Mouse (Mus musculus) CD8-positive naive resting alpha-beta T cell, adult 2 months (primary cell): Measurements from ENCODE around the gene Bcas3.

ENCODE experiments used
- DNase-seq, 2 experiments: peaks; one replicate each; pipeline ENCODE4 v3.0.0; 2022; ENCODE audit warnings: low read depth in 2 of 2, low spot score in 2 of 2

The Bcas3 gene

DNA sequence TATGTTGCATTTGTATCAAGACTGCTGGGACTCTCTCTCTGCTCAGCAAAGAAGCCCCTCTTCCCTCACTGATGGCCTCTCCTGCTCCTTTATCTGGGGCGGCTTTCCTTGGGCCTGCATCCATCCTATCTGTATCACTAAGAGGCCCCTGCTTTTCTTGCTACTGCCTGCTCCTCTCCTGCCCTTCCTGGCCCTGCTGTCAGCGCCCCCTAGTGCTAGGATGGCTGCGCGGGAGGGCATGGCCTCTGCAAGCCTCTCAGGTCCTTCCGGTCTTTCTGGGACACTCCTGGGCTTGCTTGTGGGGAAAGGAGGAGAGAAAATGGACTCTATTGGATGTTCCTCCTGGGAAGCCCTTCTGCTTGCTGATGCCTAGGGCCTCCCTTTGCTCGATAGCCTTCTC is 470.2 kb downstream of the Bcas3 start:
- DNase-seq: peak; percentile 20 to 29

DNA sequence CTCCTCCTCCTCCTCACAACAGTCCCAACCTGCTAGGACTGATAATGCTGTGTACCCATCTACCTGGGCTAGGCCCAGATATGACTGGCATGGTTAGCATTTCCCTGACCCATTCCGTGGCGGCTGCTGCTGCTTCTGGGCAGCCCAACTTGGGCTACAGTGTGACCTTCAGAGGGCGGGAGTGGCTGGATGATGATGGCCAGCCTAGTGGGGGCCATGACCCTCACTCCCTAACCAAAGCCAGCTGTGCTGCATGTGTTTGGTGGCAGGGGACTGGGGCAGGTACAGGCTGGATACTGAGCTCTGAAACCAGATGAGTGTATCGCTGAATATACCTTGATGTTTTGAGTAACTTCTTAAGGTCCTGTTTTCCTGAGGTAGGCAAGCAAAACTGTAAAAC is 470.8 kb downstream of the Bcas3 start:
- no peak for DNase-seq

DNA sequence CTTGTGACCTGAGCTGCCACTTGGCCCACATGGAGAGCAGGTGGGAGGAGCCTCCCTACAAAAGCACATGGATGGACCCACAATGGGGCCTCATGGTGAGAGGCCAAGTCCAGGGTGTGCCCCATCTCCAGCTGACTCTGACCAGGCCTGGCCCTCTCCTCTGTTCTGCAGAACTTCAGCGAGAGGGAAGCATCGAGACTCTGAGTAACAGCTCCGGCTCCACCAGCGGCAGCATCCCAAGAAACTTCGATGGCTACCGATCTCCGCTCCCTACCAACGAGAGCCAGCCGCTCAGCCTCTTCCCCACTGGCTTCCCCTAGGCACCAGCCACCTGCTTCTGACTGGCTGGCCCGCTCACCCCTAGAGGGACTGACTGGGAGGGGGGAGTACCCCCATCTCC is 472.1 kb downstream of the Bcas3 start:
- no peak for DNase-seq

DNA sequence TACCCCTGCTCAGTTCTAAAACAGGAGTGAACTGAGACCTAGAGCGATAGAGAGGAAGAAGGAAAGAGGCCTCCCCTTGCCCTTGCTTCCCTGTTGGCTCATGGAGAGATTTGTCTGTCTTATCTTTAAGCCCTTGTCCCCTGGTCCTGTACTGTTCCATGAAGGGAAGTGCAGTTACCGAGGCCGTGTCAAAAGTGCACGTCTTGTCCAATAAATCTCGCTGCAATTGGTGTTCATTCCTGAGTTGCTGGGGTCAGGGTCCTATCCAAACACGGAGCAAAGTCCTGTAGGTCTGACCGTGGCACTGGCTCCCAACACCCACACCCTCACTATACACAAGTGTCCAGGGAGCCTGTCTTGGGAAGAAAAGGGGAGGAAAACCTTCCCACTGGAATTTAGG is 472.9 kb downstream of the Bcas3 start:
- DNase-seq: no peak

DNA sequence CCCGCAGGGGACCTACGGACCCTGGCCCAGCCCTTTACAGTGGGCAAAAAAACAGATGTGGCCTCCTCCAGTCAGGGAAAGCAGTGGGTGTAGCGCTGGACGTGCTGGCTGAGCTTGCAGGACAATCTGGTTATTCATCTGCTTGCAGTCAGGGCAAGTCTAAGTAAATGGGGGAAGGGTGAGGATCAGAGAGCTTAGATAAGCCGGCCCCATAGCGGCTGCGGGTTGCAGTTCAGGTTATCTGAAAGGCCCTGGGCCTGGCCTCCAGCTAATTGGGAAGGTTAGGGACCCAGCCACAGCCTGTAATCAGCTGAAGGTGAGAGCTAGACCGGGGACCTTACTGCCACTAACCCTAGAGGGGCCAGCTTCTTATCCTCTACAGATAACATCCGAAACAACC is 474.4 kb downstream of the Bcas3 start:
- no peak for DNase-seq

DNA sequence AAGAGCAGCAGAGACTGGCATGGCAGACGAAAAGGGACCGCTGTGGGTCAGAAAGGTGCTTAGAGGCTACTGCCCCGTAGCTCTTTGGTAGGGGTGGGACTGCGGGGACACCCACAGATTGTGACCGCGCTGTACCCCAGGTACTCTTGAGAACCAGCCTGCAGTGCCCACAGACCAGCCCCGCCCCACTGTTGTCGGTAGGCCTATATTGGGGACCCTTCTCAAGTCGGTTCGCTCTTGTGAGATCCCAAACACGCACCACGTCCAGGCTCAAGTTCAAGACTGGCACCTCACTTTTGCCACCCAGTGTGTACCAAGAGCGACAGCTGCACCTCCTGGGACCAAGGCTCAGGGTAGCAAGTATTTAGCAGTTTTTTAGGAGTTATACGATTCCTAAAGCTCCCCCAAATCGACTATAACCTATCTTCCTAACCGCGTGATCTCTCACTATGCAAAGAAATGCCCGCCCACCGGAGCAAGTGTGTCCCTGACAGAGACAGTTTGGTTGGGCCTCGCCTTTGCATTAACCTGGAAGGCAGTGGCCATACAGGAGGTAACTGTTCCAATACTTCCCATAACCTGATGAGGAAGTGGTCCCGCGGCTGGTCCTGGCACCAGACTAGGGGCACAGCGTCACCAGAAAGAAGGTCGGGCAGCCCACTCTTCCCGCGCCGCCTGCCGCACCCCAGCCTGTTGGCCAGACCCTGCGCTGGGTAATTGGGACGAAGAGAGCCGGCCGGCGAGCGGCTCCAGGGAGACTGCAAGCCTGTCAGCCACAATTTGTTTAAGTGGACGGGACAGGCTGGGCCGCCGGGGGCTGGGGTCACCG is 475.9 kb downstream of the Bcas3 start:
- no peak for DNase-seq

DNA sequence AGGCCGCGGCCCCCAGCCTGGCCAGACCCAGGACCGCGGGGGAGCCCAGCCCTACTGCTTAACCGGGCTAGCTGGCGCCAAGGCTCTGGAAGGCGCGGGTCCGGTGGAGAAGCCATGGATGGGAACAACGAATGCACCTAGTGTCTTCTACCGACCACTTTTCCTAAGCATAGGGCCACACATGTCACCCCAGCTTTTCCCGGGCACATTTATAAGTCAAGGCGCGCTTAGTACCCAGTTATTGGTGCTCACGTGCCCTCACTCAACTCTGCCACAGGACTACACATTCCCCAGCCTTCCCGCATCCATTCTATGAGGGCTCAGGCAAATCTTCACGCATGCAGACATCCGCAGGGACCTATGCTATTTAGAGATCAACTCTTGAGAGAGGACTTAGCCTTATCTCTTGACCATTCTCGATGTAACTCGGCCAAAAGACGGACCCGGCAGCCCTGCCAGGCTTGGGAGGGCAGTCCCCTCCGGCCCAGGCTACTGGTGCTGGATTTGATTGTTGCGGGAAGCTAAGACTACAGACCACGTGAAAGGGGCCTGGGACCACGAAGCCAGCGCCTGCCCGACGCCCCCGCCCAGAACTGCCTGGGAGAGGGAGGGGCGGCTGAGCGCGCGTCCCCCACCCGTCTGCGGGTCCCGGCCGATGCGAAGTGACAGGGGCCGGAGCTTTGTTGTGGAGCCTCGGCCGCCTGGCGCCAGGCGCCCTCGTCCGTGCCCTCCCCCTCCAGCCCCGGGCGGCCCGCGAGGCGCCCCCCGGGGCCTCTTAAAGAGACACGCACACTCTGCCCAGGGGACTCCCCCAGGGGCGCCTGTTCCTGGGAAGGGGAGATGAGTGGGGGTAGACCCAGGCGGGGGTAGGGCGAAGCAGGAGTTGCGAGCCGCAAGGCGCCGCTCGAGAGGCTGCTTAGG is 476.8 kb downstream of the Bcas3 start:
- no peak for DNase-seq

DNA sequence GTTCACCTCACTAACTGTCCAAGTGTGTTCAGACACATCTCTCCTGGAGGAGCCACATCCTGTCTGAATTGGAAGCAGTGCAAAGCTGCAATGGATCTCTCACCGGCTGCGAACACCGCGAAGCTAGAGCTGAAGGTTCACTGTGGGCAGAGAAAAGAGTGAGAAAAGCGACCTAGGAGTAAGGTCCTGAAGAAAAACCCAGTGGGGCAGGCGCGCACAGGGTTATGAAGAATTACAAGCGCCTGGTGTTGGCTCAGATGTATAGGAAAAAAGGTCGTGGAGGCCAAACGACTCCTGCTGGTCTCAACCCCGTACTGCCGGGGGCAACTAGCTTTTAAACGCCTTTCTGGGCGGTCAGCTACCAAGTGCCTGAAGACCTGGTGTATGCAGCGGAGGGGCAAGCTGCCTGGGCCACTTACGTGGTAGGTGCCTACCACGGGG is 478.0 kb downstream of the Bcas3 start:
- DNase-seq: no peak

DNA sequence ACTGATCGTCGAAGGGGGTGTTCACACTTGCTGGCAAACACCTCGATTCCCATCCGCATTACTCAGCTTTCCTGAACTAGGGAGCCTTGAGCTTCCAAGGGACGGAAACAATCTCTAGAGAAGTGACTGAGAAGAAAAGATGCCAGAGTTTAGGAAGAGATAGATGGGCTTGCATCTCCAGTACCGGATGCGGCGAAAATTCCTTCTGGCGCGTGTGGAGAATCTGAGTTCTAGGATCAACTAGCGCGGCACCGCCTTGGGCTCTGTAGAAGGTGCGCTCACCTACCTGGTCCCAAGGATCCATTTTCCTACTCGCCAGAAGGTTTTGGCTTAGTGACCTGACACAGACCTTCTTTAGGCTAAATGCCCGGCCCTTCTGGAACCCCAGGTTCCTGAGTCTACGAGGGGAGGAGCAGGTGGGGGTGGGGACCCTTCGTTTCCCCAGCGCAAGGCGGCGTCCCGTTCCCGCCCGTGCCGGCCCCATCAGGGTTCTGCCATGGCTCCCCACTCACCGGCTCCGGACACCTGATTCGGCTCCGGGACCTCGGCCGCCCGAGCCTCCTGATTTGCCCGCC is 478.8 kb downstream of the Bcas3 start:
- no peak for DNase-seq

DNA sequence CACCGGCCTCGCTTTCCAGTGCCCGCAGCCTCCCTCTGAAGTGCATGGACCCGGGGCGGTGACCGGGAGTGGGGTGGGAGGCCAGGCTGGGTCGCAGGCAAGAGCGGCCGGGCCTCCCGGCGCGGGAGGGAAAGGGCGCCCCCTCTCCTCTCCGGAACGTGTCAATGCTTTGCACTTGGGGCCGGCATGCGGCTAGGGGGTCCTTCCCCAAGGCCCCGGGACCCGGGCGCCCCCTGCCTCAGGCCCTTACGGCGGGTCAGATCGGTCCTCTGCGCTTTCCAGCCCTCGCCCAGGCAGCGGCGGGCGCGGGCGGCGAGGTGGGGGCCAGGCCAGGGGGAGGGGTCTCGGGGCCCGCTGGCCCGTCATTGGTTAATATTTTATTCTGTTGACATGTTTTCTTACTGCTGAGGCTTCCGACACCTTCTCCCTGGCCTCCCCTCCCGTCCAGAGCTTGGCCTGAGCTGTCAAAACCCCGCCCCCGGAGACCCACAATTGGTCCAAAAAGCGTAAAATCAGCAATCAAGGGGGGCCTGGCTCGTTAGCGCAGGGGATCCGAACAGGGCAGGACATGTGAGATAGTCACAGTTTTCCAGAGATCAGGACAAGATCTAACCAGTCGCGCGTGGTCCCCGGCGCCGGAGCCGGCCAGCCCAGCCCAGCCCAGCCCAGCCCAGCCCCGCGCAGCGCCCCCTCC is 479.4 kb downstream of the Bcas3 start, which contains the start of gene Tbx2:
TSS of gene Tbx2 (plus strand) at position 321 of the 694 bp plus-strand sequence.
- no peak for DNase-seq

DNA sequence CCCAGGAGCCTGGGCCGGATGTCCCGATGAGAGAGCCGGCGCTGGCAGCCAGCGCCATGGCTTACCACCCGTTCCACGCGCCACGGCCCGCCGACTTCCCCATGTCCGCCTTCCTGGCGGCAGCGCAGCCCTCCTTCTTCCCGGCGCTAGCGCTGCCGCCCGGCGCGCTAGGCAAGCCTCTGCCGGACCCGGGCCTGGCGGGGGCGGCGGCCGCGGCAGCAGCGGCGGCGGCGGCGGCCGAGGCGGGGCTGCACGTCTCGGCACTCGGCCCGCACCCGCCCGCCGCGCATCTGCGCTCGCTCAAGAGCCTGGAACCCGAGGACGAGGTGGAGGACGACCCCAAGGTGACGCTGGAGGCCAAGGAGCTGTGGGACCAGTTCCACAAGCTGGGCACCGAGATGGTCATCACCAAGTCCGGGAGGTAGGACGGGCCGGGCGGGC is 480.1 kb downstream of the Bcas3 start:
- no peak for DNase-seq

DNA sequence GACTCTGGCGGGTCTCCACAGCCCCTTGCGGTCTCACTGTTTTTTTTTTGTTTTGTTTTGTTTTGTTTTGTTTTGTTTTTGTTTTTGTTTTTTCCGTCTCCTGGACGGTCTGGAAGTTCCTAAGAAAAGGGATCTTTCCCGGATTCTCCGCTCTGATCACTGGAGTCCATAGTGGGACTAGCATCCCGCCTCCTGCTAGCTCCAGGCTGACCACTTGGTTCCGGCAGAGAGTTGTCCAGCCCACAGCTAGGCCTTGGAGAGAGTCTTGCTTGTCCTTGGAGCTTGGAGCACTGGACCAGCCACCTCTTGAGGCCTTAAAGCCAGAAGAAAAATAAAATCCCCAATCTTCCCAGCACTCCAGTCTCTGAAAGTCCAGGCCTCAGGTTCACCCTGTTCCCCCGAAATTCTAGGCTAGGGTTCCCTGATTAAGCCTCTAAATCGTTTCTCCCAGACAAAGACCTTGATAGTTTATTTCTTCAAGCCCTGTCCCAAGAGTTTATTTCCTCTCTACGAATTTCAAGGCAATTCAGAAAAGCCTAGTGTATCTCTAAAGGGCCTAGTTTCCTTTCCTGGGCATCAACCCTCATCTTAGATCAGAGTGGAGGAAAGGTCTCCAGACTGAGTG is 480.9 kb downstream of the Bcas3 start:
- DNase-seq: no peak

DNA sequence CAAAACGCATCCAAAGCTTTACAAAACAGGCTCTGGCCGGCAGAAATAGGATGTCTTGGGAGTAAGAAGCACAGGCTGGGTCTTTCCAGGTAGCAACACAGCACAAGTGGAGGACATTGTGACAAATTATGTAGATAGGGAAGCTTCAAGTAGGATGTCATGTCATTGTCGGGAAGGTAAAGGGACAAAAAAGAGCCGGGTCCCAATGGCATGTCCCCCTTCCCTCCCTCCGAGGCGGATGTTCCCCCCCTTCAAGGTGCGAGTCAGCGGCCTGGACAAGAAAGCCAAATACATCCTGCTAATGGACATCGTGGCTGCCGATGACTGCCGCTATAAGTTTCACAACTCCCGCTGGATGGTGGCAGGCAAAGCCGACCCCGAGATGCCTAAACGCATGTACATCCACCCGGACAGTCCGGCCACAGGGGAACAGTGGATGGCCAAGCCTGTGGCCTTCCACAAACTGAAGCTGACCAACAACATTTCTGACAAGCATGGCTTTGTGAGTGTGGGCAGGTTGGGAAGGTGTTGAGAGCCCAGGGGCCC is 481.5 kb downstream of the Bcas3 start:
- no peak for DNase-seq

DNA sequence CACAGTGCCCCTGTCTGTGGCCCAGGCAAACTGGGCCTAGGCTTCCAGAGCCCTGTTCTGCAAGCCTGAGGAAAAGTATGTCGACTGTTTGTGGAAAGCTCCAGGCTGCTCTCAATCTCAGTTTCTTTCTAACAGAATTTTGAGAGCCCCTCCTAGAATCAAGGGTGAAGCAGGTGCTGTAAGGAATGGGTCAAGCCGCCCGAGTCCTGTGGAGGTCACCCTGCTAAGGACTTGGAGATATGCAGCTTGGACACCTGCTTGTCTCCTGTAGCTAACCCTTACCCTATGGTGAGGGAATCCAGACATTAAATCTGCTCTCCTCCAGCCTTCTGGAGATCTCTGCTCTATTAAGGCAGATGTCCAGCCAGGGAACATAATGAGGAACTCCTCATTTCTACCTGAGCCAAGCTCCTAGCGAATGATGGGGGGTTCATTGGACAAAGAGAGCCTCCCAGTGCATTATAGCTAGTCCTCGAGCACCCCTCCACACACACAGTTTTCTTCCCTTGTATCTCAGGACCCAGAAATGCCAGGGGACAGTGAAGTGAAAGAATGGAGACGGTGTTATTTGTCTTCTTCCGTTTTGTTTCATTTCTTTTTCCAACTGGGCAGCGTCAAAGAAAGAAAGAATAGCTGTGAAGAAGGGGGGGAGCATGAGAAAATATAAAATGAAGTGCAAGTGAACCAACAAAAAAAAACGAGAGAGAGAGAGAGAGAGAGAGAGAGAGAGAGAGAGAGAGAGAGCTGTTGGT is 482.2 kb downstream of the Bcas3 start:
- DNase-seq: no peak

DNA sequence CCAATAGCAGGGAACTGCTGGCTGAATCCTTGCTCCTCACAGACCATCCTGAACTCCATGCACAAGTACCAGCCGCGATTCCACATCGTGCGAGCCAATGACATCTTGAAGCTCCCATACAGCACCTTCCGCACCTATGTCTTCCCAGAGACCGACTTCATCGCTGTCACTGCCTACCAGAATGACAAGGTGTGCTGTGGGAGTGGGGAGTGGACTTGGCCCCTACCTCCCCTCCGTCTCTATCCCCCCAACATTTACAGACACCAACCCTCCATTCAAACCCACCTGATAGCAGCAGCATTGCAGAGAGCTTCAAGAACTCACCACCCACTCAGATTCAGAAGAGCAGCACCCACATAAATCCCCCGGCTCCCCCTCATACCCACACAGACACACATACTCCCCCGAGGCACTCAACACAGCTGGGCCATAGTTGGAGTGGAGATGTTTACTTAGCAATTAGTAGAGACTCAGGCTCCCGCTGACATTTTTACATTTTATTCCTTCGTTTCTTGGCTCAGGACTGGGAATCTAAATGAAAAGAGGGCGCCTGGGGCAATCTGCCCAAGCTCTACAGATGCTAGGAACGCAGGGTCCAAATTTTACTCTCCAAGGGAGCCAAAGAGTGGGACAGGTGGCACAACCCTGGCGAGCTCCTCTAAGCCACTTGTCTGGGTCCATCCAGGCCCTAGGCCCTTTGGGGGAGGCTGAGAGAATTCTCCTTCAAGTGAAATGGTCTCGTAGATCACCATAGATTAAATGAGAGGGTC is 483.0 kb downstream of the Bcas3 start:
- DNase-seq: no peak

DNA sequence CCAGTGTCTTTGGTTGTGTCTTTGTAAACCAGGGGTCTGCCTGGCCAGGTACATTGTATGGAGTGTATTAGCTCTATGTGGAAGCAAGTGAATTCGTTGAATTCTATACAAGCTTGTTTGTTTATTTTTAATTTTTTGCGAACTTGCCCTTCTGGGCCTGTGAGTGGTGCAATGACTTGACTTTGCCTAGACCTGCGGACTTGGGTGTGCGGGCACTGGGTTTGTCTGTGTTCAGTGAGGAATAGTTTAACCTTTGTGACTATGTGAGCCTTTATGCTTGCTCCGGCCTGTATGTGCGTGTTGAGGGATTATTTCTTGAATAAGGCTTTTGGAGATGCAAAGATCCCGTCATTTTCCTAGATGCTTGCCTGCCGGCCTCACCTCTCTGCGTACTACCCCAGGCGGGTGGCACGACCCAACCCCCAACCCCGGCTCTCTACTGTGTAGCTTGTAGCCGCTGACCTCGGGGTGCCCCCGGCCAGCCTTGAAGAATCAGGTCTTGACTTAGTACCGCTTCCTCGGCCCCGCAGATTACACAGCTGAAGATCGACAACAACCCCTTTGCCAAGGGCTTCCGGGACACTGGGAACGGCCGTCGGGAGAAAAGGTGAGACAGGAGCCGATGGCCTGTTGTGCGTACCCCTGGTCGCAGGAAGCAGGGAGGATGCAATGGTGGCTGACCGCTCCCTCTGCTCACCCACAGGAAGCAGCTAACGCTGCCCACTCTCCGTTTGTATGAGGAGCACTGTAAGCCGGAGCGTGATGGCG is 483.7 kb downstream of the Bcas3 start:
- no peak for DNase-seq

DNA sequence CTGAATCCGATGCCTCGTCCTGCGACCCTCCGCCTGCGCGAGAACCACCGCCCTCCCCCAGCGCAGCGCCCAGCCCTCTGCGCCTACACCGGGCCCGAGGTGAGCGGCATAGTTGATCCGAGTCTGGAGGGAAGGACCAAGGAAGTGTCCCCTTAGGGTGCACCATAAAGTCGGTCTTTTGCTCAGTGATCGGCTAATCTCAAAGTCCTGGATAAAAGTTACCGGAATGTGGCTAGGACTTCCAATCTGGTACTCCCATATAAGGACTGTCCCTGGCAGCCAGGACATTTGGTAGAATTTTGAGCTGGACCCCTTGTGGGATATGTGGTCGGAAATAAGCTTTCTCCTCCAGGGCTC is 484.3 kb downstream of the Bcas3 start:
- no peak for DNase-seq
